9 mouse cellular contexts compared by ENCODE assay signal in the genomic region with DNA sequence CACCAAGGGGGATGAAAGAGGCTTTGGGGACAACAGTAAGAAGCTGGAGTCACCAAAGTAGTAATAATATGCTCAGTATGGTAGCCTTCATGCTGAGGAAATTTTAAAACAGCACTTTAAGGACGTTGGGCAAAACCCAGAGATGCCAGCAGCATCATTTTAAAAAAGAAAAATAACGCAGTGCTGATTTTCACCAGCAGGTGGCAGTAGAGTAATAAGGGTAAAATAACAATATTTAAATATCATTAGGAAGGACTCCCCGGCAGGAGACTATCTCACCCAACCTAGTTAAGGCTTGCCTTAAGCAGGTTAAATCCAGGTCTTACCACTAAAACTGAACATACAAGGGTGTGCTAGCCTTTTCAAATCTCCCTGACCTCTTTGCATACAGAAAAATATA.
DNase-seq lines count a peak whose midpoint lies in the region; ATAC-seq and TF ChIP-seq lines count a peak whose summit lies in the region.
"Had no signal": no experiment of that assay in that cellular context is flagged by ENCODE, and none has a peak within 500 bp of the region (broad histone marks: within the 10 kb centered on the region; RNA-seq: fewer than 3 reads in every experiment).

No protein-coding gene starts in this region.

- 16% methylated on average over 3 of the region's 3 CpGs for WGBS in limb, embryonic 11.5 days
- WGBS in limb, embryonic 10.5 days, result 24% methylated on average over 3 of the region's 3 CpGs
- 10% methylated on average over 3 of the region's 3 CpGs for WGBS in kidney, postnatal 0 days
- 23% methylated on average over 3 of the region's 3 CpGs for WGBS in forebrain, embryonic 10.5 days

- H3K9me3 ChIP-seq in limb, embryonic 11.5 days (ENCODE audit: control insufficient read depth, low read length), result no peaks in the 10 kb centered on the region
- H3K9me3 ChIP-seq in limb, embryonic 10.5 days (replicated peaks), result no peaks in the 10 kb centered on the region
- H3K9me3 ChIP-seq in kidney, postnatal 0 days (replicated peaks; ENCODE audit: low read length), result no peaks in the 10 kb centered on the region
- no peaks in the 10 kb centered on the region for H3K9me3 ChIP-seq in forebrain, embryonic 10.5 days
- H3K9me3 ChIP-seq: heart, embryonic 13.5 days had no signal

- peak; percentile 70 for DNase-seq in embryo, embryonic 10.5 days (ENCODE audit: low spot score)
- DNase-seq in embryo, embryonic 10 days (ENCODE audit: low spot score), result no peak
- DNase-seq in limb, embryonic 11.5 days (ENCODE audit: low spot score), result peak; percentile 56
- no peak for DNase-seq in limb, embryonic 10.5 days (ENCODE audit: low spot score)
- DNase-seq in MN1 (ENCODE audit: low spot score), result peak; percentile 58
- peak; percentile 41 for DNase-seq in kidney, postnatal 0 days (ENCODE audit: low spot score)
- peak; percentile 55 for DNase-seq in thymus, postnatal 4 days
- no peak for DNase-seq in forebrain, embryonic 10.5 days (ENCODE audit: extremely low spot score, low spot score)

- 0 out of 2 replicates have a peak, but pooled peaks cover 2% of the 10 kb centered on the region for H3K4me1 ChIP-seq in limb, embryonic 11.5 days (ENCODE audit: control insufficient read depth, insufficient read depth, low read length)
- peaks cover 6% of the 10 kb centered on the region for H3K4me1 ChIP-seq in limb, embryonic 10.5 days
- no peaks in the 10 kb centered on the region for H3K4me1 ChIP-seq in kidney, postnatal 0 days (replicated peaks; ENCODE audit: insufficient read depth, low read length)
- peaks cover 7% of the 10 kb centered on the region; the same call in 1 of the 2 replicates for H3K4me1 ChIP-seq in forebrain, embryonic 10.5 days

- H3K36me3 ChIP-seq in limb, embryonic 11.5 days (ENCODE audit: control insufficient read depth, insufficient read depth, low read length), result no peaks in the 10 kb centered on the region
- no peaks in the 10 kb centered on the region for H3K36me3 ChIP-seq in limb, embryonic 10.5 days
- H3K36me3 ChIP-seq in kidney, postnatal 0 days (ENCODE audit: insufficient read depth, low read length), result no peaks in the 10 kb centered on the region
- no peaks in the 10 kb centered on the region for H3K36me3 ChIP-seq in forebrain, embryonic 10.5 days (replicated peaks)
- H3K36me3 ChIP-seq: heart, embryonic 13.5 days had no signal

- no peak overlapping the region for H3K27ac ChIP-seq in limb, embryonic 11.5 days (replicated peaks; ENCODE audit: low read depth, low read length)
- no peak overlapping the region for H3K27ac ChIP-seq in limb, embryonic 10.5 days
- H3K27ac ChIP-seq in kidney, postnatal 0 days, result no peak overlapping the region
- no peak overlapping the region for H3K27ac ChIP-seq in forebrain, embryonic 10.5 days
- H3K27ac ChIP-seq: heart, embryonic 13.5 days had no signal

- ATAC-seq in limb, embryonic 11.5 days (ENCODE audit: insufficient number of reproducible peaks, low FRiP score, low TSS enrichment, low read depth), result no peak
- ATAC-seq in kidney, postnatal 0 days (replicated peaks; ENCODE audit: low FRiP score, low read depth), result no peak

- TF ChIP-seq CTCF in kidney, postnatal 0 days (IDR thresholded peaks at IDR 0.05; ENCODE audit: low read depth), result peak; percentile 71

- H3K9ac ChIP-seq in limb, embryonic 11.5 days (ENCODE audit: low read length), result no peak overlapping the region
- no peak overlapping the region for H3K9ac ChIP-seq in kidney, postnatal 0 days (ENCODE audit: low read depth, low read length)
- H3K9ac ChIP-seq: heart, embryonic 13.5 days had no signal

- no peak overlapping the region for H3K4me2 ChIP-seq in limb, embryonic 11.5 days (ENCODE audit: low read depth, severe bottlenecking)
- H3K4me2 ChIP-seq in kidney, postnatal 0 days (ENCODE audit: low read length), result no peak overlapping the region
- H3K4me2 ChIP-seq: heart, embryonic 13.5 days had no signal

- no peaks in the 10 kb centered on the region for H3K27me3 ChIP-seq in limb, embryonic 11.5 days (ENCODE audit: control insufficient read depth, insufficient read depth, low read length)
- peaks cover 31% of the 10 kb centered on the region; the same call in 1 of the 2 replicates for H3K27me3 ChIP-seq in limb, embryonic 10.5 days (ENCODE audit: low read depth, poor library complexity, severe bottlenecking)
- no peaks in the 10 kb centered on the region for H3K27me3 ChIP-seq in kidney, postnatal 0 days (ENCODE audit: insufficient read depth, low read length)
- H3K27me3 ChIP-seq in forebrain, embryonic 10.5 days (ENCODE audit: poor library complexity, severe bottlenecking), result no peaks in the 10 kb centered on the region

- H3K4me3 ChIP-seq in limb, embryonic 11.5 days (ENCODE audit: low read depth, low read length), result no peak overlapping the region
- H3K4me3 ChIP-seq in limb, embryonic 10.5 days, result no peak overlapping the region
- no peak overlapping the region for H3K4me3 ChIP-seq in kidney, postnatal 0 days (replicated peaks; ENCODE audit: low read depth, low read length)
- H3K4me3 ChIP-seq in forebrain, embryonic 10.5 days, result no peak overlapping the region
- H3K4me3 ChIP-seq: heart, embryonic 13.5 days had no signal

Comparison
In these comparisons a context has a peak if more than half of its experiments do, and no peak if none do; other contexts are left out.
1. DNase-seq: peak in embryo, embryonic 10.5 days (single experiment), limb, embryonic 11.5 days (single experiment), MN1 (single experiment), kidney, postnatal 0 days (single experiment) and thymus, postnatal 4 days (single experiment); none in embryo, embryonic 10 days (single experiment), limb, embryonic 10.5 days (single experiment) and forebrain, embryonic 10.5 days (single experiment).